Mouse (Mus musculus) cerebellum, adult 2 months (tissue): Measurements from ENCODE around the gene Zscan20.

ENCODE experiments used
- CTCF ChIP-seq: fragments of 200-500 bp; IDR thresholded peaks from 2 replicates; pipeline ENCODE4 v1.5.1; 2011; ENCODE audit warnings: low read depth, mild to moderate bottlenecking, control low read depth, low read length, moderate library complexity, borderline replicate concordance; ENCODE audit not compliant: insufficient read depth
- POLR2A ChIP-seq: fragments of 200-500 bp; IDR thresholded peaks from 2 replicates; pipeline ENCODE4 v1.6.1; 2011; ENCODE audit warnings: low read length, control low read depth, borderline replicate concordance; ENCODE audit not compliant: insufficient read depth

- no peak for TF ChIP-seq POLR2A
- TF ChIP-seq CTCF: no peak
These were observed 27.4 kb upstream of the Zscan20 start for GRCm38 (mm10) chr4:128637250-128637649.
